Mouse (Mus musculus) midbrain, embryonic 11.5 days (tissue): ENCODE measurements around the gene C5ar2. TPM values are rescaled to one million over a fixed set of nuclear protein-coding genes. Genes with fewer than 3 reads are reported as not detected.
"Not testable (repeated sequence)": the region's sequence is repeated elsewhere in the genome, so short reads cannot be mapped to it uniquely, and the experiment has no call there.

Experiments
- ATAC-seq: fragments of 200-750 bp; cut with Nextera tagmentation; 2 replicates; pipeline ENCODE4 v1.8.0; 2017; ENCODE audit warnings: moderate TSS enrichment, moderate library complexity; ENCODE audit not compliant: low FRiP score
- DNase-seq: peaks from one replicate; pipeline ENCODE4 v3.0.0; 2015; ENCODE audit warnings: low spot score; ENCODE audit errors: missing footprints
- H3K27ac ChIP-seq: fragments of 300-500 bp; sonication (generic); 2 replicates; pipeline ENCODE4 v1.5.1; 2014; ENCODE audit warnings: low read depth, low read length
- H3K27me3 ChIP-seq: fragments of 300-500 bp; sonication (generic); 2 replicates; pipeline ENCODE4 v1.6.1; 2014; ENCODE audit warnings: mild to moderate bottlenecking, low read length, moderate library complexity, mixed read lengths; ENCODE audit not compliant: control insufficient read depth, insufficient read depth
- H3K36me3 ChIP-seq: fragments of 300-500 bp; sonication (generic); 2 replicates; pipeline ENCODE4 v1.6.1; 2014; ENCODE audit warnings: mild to moderate bottlenecking, low read length, moderate library complexity, mixed read lengths; ENCODE audit not compliant: control insufficient read depth, insufficient read depth
- H3K4me1 ChIP-seq: fragments of 300-500 bp; sonication (generic); 2 replicates; pipeline ENCODE4 v1.6.1; 2014; ENCODE audit warnings: low read length; ENCODE audit not compliant: control insufficient read depth, insufficient read depth
- H3K4me2 ChIP-seq: fragments of 300-500 bp; sonication (generic); 2 replicates; pipeline ENCODE4 v1.6.1; 2014; ENCODE audit warnings: mild to moderate bottlenecking, moderate library complexity
- H3K4me3 ChIP-seq: fragments of 300-500 bp; sonication (generic); 2 replicates; pipeline ENCODE4 v1.5.1; 2014; ENCODE audit warnings: low read depth, low read length
- H3K9ac ChIP-seq: fragments of 300-500 bp; sonication (generic); 2 replicates; pipeline ENCODE4 v1.6.1; 2014; ENCODE audit warnings: low read length
- H3K9me3 ChIP-seq: fragments of 300-500 bp; sonication (generic); 2 replicates; pipeline ENCODE4 v1.6.1; 2016; ENCODE audit warnings: low read length; ENCODE audit not compliant: control insufficient read depth
- WGBS: fragments of 180-500 bp; shearing (Covaris S2); extraction: QIAGEN DNeasy Blood & Tissue Kit; methylation state at CpG from one replicate; pipeline ENCODE4 v1.1.7; 2014; 5-methylcytosine and 5-hydroxymethylcytosine counted together
- polyA plus RNA-seq: library from polyadenylated mRNA; unstranded; fragments of >200 nt; fragmentation: Nextera tagmentation; extraction: Ambion mirVana; gene quantifications from 2 replicates; pipeline ENCODE4 v1.2.1, GENCODE M21; 2014

Gene C5ar2
- polyA plus RNA-seq, 1 experiment from 2014 or later, result 0.12 TPM

GRCm38 (mm10) chr7:16263015-16263787 lies 19.2 kb upstream of the C5ar2 start:
- Histone ChIP-seq H3K36me3 (no peaks in the 10 kb centered on the region), H3K4me2 (no peak overlapping the region), H3K27ac (no peak overlapping the region), H3K4me3 (no peak overlapping the region), H3K9ac (no peak overlapping the region), H3K27me3 (no peaks in the 10 kb centered on the region), H3K4me1 (no peaks in the 10 kb centered on the region), H3K9me3 (no peaks in the 10 kb centered on the region; the same call in 1 of the 2 replicates)
- 28% methylated on average over 8 of the region's 8 CpGs for WGBS
- no peak for ATAC-seq
- peak; percentile 96 for DNase-seq

- H3K9ac ChIP-seq, result no peak overlapping the region
- no peaks in the 10 kb centered on the region; the same call in 1 of the 2 replicates for H3K9me3 ChIP-seq
- H3K27ac ChIP-seq, result no peak overlapping the region
- WGBS, result 60% methylated on average over 1 of the region's 1 CpGs
- H3K4me1 ChIP-seq, result no peaks in the 10 kb centered on the region
- no peaks in the 10 kb centered on the region for H3K36me3 ChIP-seq
- H3K4me3 ChIP-seq, result no peak overlapping the region
- ATAC-seq (no peak), DNase-seq (no peak)
- no peaks in the 10 kb centered on the region for H3K27me3 ChIP-seq
- no peak overlapping the region for H3K4me2 ChIP-seq
These were observed 17.1 kb upstream of the C5ar2 start for GRCm38 (mm10) chr7:16261097-16261496.

GRCm38 (mm10) chr7:16259110-16259590 lies 15.2 kb upstream of the C5ar2 start, which contains the start of gene C5ar1:
TSS of gene C5ar1 (minus strand) at chr7:16259540.
- H3K4me1 ChIP-seq, result no peaks in the 10 kb centered on the region
- no peaks in the 10 kb centered on the region for H3K36me3 ChIP-seq
- no peak within 1 kb of the TSS for H3K27ac ChIP-seq
- 86% methylated on average over 5 of the region's 5 CpGs for WGBS
- H3K4me3 ChIP-seq, result no peak within 1 kb of the TSS
- no peaks in the 10 kb centered on the region for H3K27me3 ChIP-seq
- DNase-seq (no peak), ATAC-seq (no peak)
- H3K9ac ChIP-seq, result no peak within 1 kb of the TSS
- no peak within 1 kb of the TSS for H3K4me2 ChIP-seq
- H3K9me3 ChIP-seq, result no peaks in the 10 kb centered on the region

GRCm38 (mm10) chr7:16257830-16258229 lies 13.9 kb upstream of the C5ar2 start:
- ATAC-seq (no peak), DNase-seq (no peak)
- H3K36me3 ChIP-seq, result no peaks in the 10 kb centered on the region
- H3K9me3 ChIP-seq, result no peaks in the 10 kb centered on the region
- no peak overlapping the region for H3K27ac ChIP-seq
- H3K9ac ChIP-seq, result no peak overlapping the region
- H3K4me1 ChIP-seq, result no peaks in the 10 kb centered on the region
- no peak overlapping the region for H3K4me2 ChIP-seq
- WGBS, result 91% methylated on average over 11 of the region's 11 CpGs
- H3K4me3 ChIP-seq, result no peak overlapping the region
- H3K27me3 ChIP-seq, result no peaks in the 10 kb centered on the region

- H3K27ac ChIP-seq, H3K36me3 ChIP-seq, H3K4me1 ChIP-seq, H3K4me3 ChIP-seq, H3K9me3 ChIP-seq, H3K27me3 ChIP-seq, DNase-seq, ATAC-seq, H3K4me2 ChIP-seq, H3K9ac ChIP-seq: not testable (repeated sequence)
- WGBS, result 85% methylated on average over 4 of the region's 4 CpGs
These were observed 12.0 kb upstream of the C5ar2 start for GRCm38 (mm10) chr7:16255963-16256362.

GRCm38 (mm10) chr7:16254195-16254594 lies 10.2 kb upstream of the C5ar2 start:
- WGBS, result 69% methylated on average over 4 of the region's 4 CpGs
- ATAC-seq, result no peak
- DNase-seq, result no peak
- no peaks in the 10 kb centered on the region for H3K36me3 ChIP-seq
- no peak overlapping the region for H3K27ac ChIP-seq
- H3K4me1 ChIP-seq, result no peaks in the 10 kb centered on the region
- H3K9me3 ChIP-seq, result no peaks in the 10 kb centered on the region
- H3K9ac ChIP-seq, result no peak overlapping the region
- no peak overlapping the region for H3K4me2 ChIP-seq
- H3K4me3 ChIP-seq, result no peak overlapping the region
- H3K27me3 ChIP-seq, result no peaks in the 10 kb centered on the region

- DNase-seq (no peak), ATAC-seq (no peak)
- no peaks in the 10 kb centered on the region for H3K4me1 ChIP-seq
- H3K9ac ChIP-seq, result no peak overlapping the region
- 86% methylated on average over 5 of the region's 5 CpGs for WGBS
- H3K4me3 ChIP-seq, result no peak overlapping the region
- no peak overlapping the region for H3K4me2 ChIP-seq
- no peaks in the 10 kb centered on the region for H3K9me3 ChIP-seq
- no peaks in the 10 kb centered on the region for H3K36me3 ChIP-seq
- H3K27ac ChIP-seq, result no peak overlapping the region
- no peaks in the 10 kb centered on the region for H3K27me3 ChIP-seq
These were observed 6.7 kb upstream of the C5ar2 start for GRCm38 (mm10) chr7:16250687-16251086.

GRCm38 (mm10) chr7:16245958-16246357 lies 2.0 kb upstream of the C5ar2 start:
- Histone ChIP-seq H3K9ac (no peak overlapping the region), H3K4me1 (no peaks in the 10 kb centered on the region), H3K4me3 (no peak overlapping the region), H3K36me3 (no peaks in the 10 kb centered on the region), H3K27ac (no peak overlapping the region), H3K4me2 (no peak overlapping the region), H3K27me3 (no peaks in the 10 kb centered on the region), H3K9me3 (no peaks in the 10 kb centered on the region)
- 64% methylated on average over 2 of the region's 4 CpGs for WGBS
- ATAC-seq (no peak), DNase-seq (no peak)

GRCm38 (mm10) chr7:16242198-16242597 lies 1.8 kb downstream of the C5ar2 start:
- no peaks in the 10 kb centered on the region for H3K27me3 ChIP-seq
- WGBS, result 84% methylated on average over 6 of the region's 6 CpGs
- no peak overlapping the region for H3K9ac ChIP-seq
- H3K4me2 ChIP-seq, result no peak overlapping the region
- no peak overlapping the region for H3K4me3 ChIP-seq
- no peaks in the 10 kb centered on the region for H3K9me3 ChIP-seq
- no peaks in the 10 kb centered on the region for H3K4me1 ChIP-seq
- no peak for DNase-seq
- ATAC-seq, result no peak
- no peak overlapping the region for H3K27ac ChIP-seq
- no peaks in the 10 kb centered on the region for H3K36me3 ChIP-seq
